Comparison of ENCODE assay signal across 8 mouse cellular contexts in the genomic region with DNA sequence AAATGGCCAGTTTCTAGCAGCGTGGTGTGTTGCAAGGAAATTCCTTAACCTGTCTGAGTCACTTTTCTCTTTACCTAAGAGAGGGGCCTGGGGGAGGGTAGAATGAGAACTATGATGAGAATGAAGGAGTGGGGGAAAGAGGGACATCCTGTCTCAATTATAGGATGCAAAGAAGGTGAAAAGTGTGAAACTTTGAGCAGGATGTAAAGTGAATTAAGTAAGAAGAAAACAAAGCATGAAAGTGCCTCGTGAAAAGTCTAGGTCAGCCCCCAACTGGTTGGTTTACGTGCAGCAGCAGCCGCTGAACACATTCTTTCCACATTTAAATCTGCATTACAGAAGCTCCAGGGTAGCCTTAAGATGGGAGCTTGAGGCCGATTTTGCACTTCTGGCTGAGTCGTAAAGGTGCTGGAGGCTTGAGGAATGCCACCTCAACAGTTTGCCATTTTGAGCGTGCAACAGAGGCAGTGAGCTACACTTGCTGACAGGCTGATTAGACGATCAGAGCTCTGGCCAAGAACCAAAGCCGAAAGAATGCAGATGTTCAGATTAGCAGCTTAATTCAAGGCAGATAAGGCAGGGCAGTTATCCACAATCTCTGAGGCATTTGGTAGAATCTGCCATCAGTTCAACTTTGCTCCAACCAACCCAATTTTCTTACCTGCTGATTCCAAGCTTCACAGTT. TPM values are rescaled to one million over a fixed set of nuclear protein-coding genes. Genes with fewer than 3 reads are reported as not detected.
DNase-seq lines count a peak whose midpoint lies in the region; ATAC-seq and TF ChIP-seq lines count a peak whose summit lies in the region.

No protein-coding gene starts in this region.

- H3K4me2 ChIP-seq in lung, embryonic 15.5 days: peak overlapping the region; percentile 44
- H3K4me2 ChIP-seq in limb, embryonic 14.5 days (replicated peaks; ENCODE audit: low read depth, low read length, severe bottlenecking): peak overlapping the region; percentile 25

- no peak overlapping the region for H3K9ac ChIP-seq in lung, embryonic 15.5 days
- H3K9ac ChIP-seq in limb, embryonic 14.5 days (ENCODE audit: low read depth, low read length, severe bottlenecking): no peak overlapping the region

- H3K27ac ChIP-seq in lung, embryonic 15.5 days: no peak overlapping the region
- no peak overlapping the region for H3K27ac ChIP-seq in limb, embryonic 14.5 days (replicated peaks; ENCODE audit: low read depth, low read length)
- H3K27ac ChIP-seq in small intestine, adult 2 months (ENCODE audit: insufficient read depth, low read depth, low read length): peak overlapping the region; percentile 42; the same call in 1 of the 2 replicates

- no peak for TF ChIP-seq POLR2A in limb, embryonic 14.5 days (IDR thresholded peaks at IDR 0.05; ENCODE audit: borderline replicate concordance, extremely low read depth, insufficient read depth, insufficient read length)
- no peak for TF ChIP-seq POLR2A in small intestine, adult 2 months (IDR thresholded peaks at IDR 0.05; ENCODE audit: low read depth, low read length)

- no peak for DNase-seq in lung, postnatal 25 days (ENCODE audit: low spot score)
- DNase-seq in embryo, embryonic 11 days: peak; percentile 15
- no peak for DNase-seq in limb, embryonic 14.5 days (ENCODE audit: low spot score)
- DNase-seq in right cerebral cortex, postnatal 25 days: no peak
- no peak for DNase-seq in frontal cortex, postnatal 36 days (ENCODE audit: low spot score in 2 of 2)
- no peak for DNase-seq in kidney, adult 8-10 months

- H3K4me1 ChIP-seq in lung, embryonic 15.5 days: 0 out of 2 replicates have a peak, but pooled peaks cover 6% of the 10 kb centered on the region
- no peaks in the 10 kb centered on the region for H3K4me1 ChIP-seq in limb, embryonic 14.5 days (ENCODE audit: control insufficient read depth, insufficient read depth, low read length)
- H3K4me1 ChIP-seq in small intestine, adult 2 months (ENCODE audit: control insufficient read depth, insufficient read depth, insufficient read length, low read length): no peaks in the 10 kb centered on the region

- ATAC-seq in lung, embryonic 15.5 days (ENCODE audit: borderline replicate concordance, extremely low read depth, low FRiP score, low TSS enrichment): no peak; the same call in 1 of the 2 replicates
- no peak for ATAC-seq in limb, embryonic 14.5 days (ENCODE audit: low FRiP score, low read depth)

- WGBS in lung, embryonic 15.5 days: 13% methylated on average over 9 of the region's 9 CpGs
- 16% methylated on average over 9 of the region's 9 CpGs for WGBS in limb, embryonic 14.5 days
- 19% methylated on average over 9 of the region's 9 CpGs for WGBS in small intestine, adult 2 months

- H3K27me3 ChIP-seq in lung, embryonic 15.5 days: no peaks in the 10 kb centered on the region
- H3K27me3 ChIP-seq in limb, embryonic 14.5 days (ENCODE audit: control insufficient read depth, insufficient read depth, low read length): no peaks in the 10 kb centered on the region
- no peaks in the 10 kb centered on the region for H3K27me3 ChIP-seq in small intestine, adult 2 months (ENCODE audit: control insufficient read depth, insufficient read depth, low read length)

- TF ChIP-seq CTCF in small intestine, adult 2 months (IDR thresholded peaks at IDR 0.05; ENCODE audit: extremely low read depth, insufficient read length, insufficient replicate concordance, low read depth, low read length): no peak

- H3K36me3 ChIP-seq in lung, embryonic 15.5 days: no peaks in the 10 kb centered on the region
- H3K36me3 ChIP-seq in limb, embryonic 14.5 days (ENCODE audit: control insufficient read depth, insufficient read depth, low read length): no peaks in the 10 kb centered on the region
- no peaks in the 10 kb centered on the region for H3K36me3 ChIP-seq in small intestine, adult 2 months (ENCODE audit: control insufficient read depth, insufficient read depth, low read length)

- no peaks in the 10 kb centered on the region for H3K9me3 ChIP-seq in lung, embryonic 15.5 days
- no peaks in the 10 kb centered on the region for H3K9me3 ChIP-seq in limb, embryonic 14.5 days (ENCODE audit: control insufficient read depth, low read length)

- peak overlapping the region; percentile 18 for H3K4me3 ChIP-seq in lung, embryonic 15.5 days
- H3K4me3 ChIP-seq in limb, embryonic 14.5 days (replicated peaks; ENCODE audit: low read length): no peak overlapping the region
- peak overlapping the region; percentile 57 for H3K4me3 ChIP-seq in small intestine, adult 2 months (ENCODE audit: low read depth, low read length)

RNA-seq across cellular contexts. Expression of gene Cysltr1, which starts 0.8 kb away (rescaled TPM):
- 3.5 and 4.9 TPM in 2 replicates for polyA plus RNA-seq in lung, embryonic 15.5 days (2015; fragmentation: Nextera tagmentation; extraction: Ambion mirVana)
- polyA plus RNA-seq in limb, embryonic 14.5 days (2012; rRNA removed): 1.0 and 1.3 TPM in 2 replicates
- 1.8 and 2.1 TPM in 2 replicates for polyA plus RNA-seq in limb, embryonic 14.5 days (2014; fragmentation: Nextera tagmentation; extraction: Ambion mirVana)
- 0.18 and 0.49 TPM in 2 replicates for polyA plus RNA-seq in small intestine, adult 2 months (2012; rRNA removed)

RNA-seq across cellular contexts. Expression of gene Gm5127, which starts 19.7 kb away (rescaled TPM):
- polyA plus RNA-seq in lung, embryonic 15.5 days (2015; fragmentation: Nextera tagmentation; extraction: Ambion mirVana): not detected in 2 replicates
- 0.08 and 0.11 TPM in 2 replicates for polyA plus RNA-seq in limb, embryonic 14.5 days (2012; rRNA removed)
- 0.19 TPM in 1 of 2 replicates, not detected in the other for polyA plus RNA-seq in limb, embryonic 14.5 days (2014; fragmentation: Nextera tagmentation; extraction: Ambion mirVana)
- not detected in 2 replicates for polyA plus RNA-seq in small intestine, adult 2 months (2012; rRNA removed)
